18 mouse cellular contexts compared by ENCODE assay signal in the genomic region with DNA sequence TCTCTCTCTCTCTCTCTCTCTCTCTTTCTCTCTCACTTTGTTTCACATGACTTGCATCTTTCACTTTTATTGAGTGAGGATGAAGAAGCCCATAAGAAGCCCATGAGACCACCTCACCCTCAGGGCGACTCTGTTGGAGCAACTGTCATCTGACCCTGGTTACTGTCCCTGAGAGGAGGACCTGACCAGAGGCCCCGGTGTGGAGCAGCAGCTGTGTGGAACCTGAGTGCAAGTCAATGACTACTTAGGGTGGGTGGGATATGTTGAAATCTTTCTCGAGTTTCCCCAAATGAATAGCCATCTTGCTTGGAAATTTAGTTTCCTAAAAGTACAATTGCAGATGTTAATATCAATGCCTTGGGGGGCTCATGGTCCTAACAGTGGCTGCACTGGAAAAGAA. TPM values are rescaled to one million over a fixed set of nuclear protein-coding genes. Genes with fewer than 3 reads are reported as not detected.
DNase-seq lines count a peak whose midpoint lies in the region; ATAC-seq and TF ChIP-seq lines count a peak whose summit lies in the region.
"Had no signal": no experiment of that assay in that cellular context is flagged by ENCODE, and none has a peak within 500 bp of the region (broad histone marks: within the 10 kb centered on the region; RNA-seq: fewer than 3 reads in every experiment).

No protein-coding gene starts in this region.

- TF ChIP-seq CTCF in thymus, adult 2 months (IDR thresholded peaks at IDR 0.05; ENCODE audit: borderline replicate concordance, control insufficient read depth, extremely low read depth, insufficient read depth, low read length, poor library complexity): no peak

- no peak for DNase-seq in heart, postnatal 10 days
- DNase-seq in hindbrain, embryonic 14.5 days (ENCODE audit: low spot score): no peak
- DNase-seq in forebrain, embryonic 14.5 days (ENCODE audit: low spot score): no peak
- no peak for DNase-seq in thymus, adult 2 months
- DNase-seq: adrenal gland, postnatal 10 days; cerebellum, postnatal 10 days; gastrocnemius, postnatal 14 days; lung, adult 18-20 months; lung, postnatal 14 days; thymus, postnatal 25 days had no signal

- H3K27ac ChIP-seq in heart, embryonic 13.5 days (replicated peaks): peak overlapping the region; percentile 58; the same call in 1 of the 2 replicates
- peak overlapping the region; percentile 70 for H3K27ac ChIP-seq in hindbrain, embryonic 13.5 days
- no peak overlapping the region for H3K27ac ChIP-seq in hindbrain, embryonic 14.5 days
- H3K27ac ChIP-seq in forebrain, embryonic 14.5 days (ENCODE audit: low read depth, low read length): no peak overlapping the region
- peak overlapping the region; percentile 51; the same call in 1 of the 2 replicates for H3K27ac ChIP-seq in midbrain, embryonic 15.5 days
- no peak overlapping the region for H3K27ac ChIP-seq in thymus, adult 2 months (ENCODE audit: control insufficient read depth, insufficient read depth, low read length)
- H3K27ac ChIP-seq: embryonic facial prominence, embryonic 13.5 days; neural tube, embryonic 13.5 days had no signal

- peaks cover 25% of the 10 kb centered on the region for H3K4me1 ChIP-seq in heart, embryonic 13.5 days
- H3K4me1 ChIP-seq in hindbrain, embryonic 13.5 days (replicated peaks): peaks cover 43% of the 10 kb centered on the region
- H3K4me1 ChIP-seq in hindbrain, embryonic 14.5 days (replicated peaks; ENCODE audit: control insufficient read depth, insufficient read depth, low read length): peaks cover 30% of the 10 kb centered on the region
- H3K4me1 ChIP-seq in forebrain, embryonic 14.5 days (ENCODE audit: control insufficient read depth, insufficient read depth, low read length): peaks cover 27% of the 10 kb centered on the region
- peaks cover 39% of the 10 kb centered on the region for H3K4me1 ChIP-seq in midbrain, embryonic 15.5 days
- no peaks in the 10 kb centered on the region for H3K4me1 ChIP-seq in thymus, adult 2 months (replicated peaks; ENCODE audit: control insufficient read depth, insufficient read depth, low read length)

- H3K36me3 ChIP-seq in heart, embryonic 13.5 days: no peaks in the 10 kb centered on the region
- H3K36me3 ChIP-seq in hindbrain, embryonic 13.5 days: no peaks in the 10 kb centered on the region; the same call in 1 of the 2 replicates
- H3K36me3 ChIP-seq in hindbrain, embryonic 14.5 days (replicated peaks; ENCODE audit: control insufficient read depth, insufficient read depth): peaks cover 17% of the 10 kb centered on the region; the same call in 1 of the 2 replicates
- peaks cover 4% of the 10 kb centered on the region; the same call in 1 of the 2 replicates for H3K36me3 ChIP-seq in forebrain, embryonic 14.5 days (ENCODE audit: control insufficient read depth, insufficient read depth, low read length)
- H3K36me3 ChIP-seq in midbrain, embryonic 15.5 days (replicated peaks): no peaks in the 10 kb centered on the region
- H3K36me3 ChIP-seq in thymus, adult 2 months (ENCODE audit: control insufficient read depth, insufficient read depth, low read length): no peaks in the 10 kb centered on the region
- H3K36me3 ChIP-seq: embryonic facial prominence, embryonic 13.5 days had no signal

- no peaks in the 10 kb centered on the region for H3K27me3 ChIP-seq in heart, embryonic 13.5 days (replicated peaks)
- H3K27me3 ChIP-seq in hindbrain, embryonic 13.5 days: no peaks in the 10 kb centered on the region
- no peaks in the 10 kb centered on the region for H3K27me3 ChIP-seq in hindbrain, embryonic 14.5 days (ENCODE audit: control insufficient read depth, insufficient read depth, low read length)
- no peaks in the 10 kb centered on the region for H3K27me3 ChIP-seq in forebrain, embryonic 14.5 days (replicated peaks; ENCODE audit: control insufficient read depth, insufficient read depth, low read length)
- H3K27me3 ChIP-seq in midbrain, embryonic 15.5 days (replicated peaks): no peaks in the 10 kb centered on the region
- no peaks in the 10 kb centered on the region for H3K27me3 ChIP-seq in thymus, adult 2 months (ENCODE audit: control insufficient read depth, insufficient read depth, low read length)
- H3K27me3 ChIP-seq: embryonic facial prominence, embryonic 13.5 days; neural tube, embryonic 13.5 days had no signal

- no peak overlapping the region for H3K4me2 ChIP-seq in heart, embryonic 13.5 days
- no peak overlapping the region for H3K4me2 ChIP-seq in hindbrain, embryonic 13.5 days
- no peak overlapping the region for H3K4me2 ChIP-seq in hindbrain, embryonic 14.5 days (replicated peaks)
- no peak overlapping the region for H3K4me2 ChIP-seq in forebrain, embryonic 14.5 days (ENCODE audit: low read length)
- H3K4me2 ChIP-seq in midbrain, embryonic 15.5 days: no peak overlapping the region
- H3K4me2 ChIP-seq: embryonic facial prominence, embryonic 13.5 days; liver, embryonic 11.5 days; neural tube, embryonic 13.5 days had no signal

- no peaks in the 10 kb centered on the region for H3K9me3 ChIP-seq in heart, embryonic 13.5 days
- no peaks in the 10 kb centered on the region for H3K9me3 ChIP-seq in hindbrain, embryonic 13.5 days
- no peaks in the 10 kb centered on the region for H3K9me3 ChIP-seq in hindbrain, embryonic 14.5 days (ENCODE audit: control insufficient read depth, low read length)
- H3K9me3 ChIP-seq in forebrain, embryonic 14.5 days (replicated peaks; ENCODE audit: control insufficient read depth, low read length): no peaks in the 10 kb centered on the region
- H3K9me3 ChIP-seq in midbrain, embryonic 15.5 days: no peaks in the 10 kb centered on the region
- H3K9me3 ChIP-seq: embryonic facial prominence, embryonic 13.5 days; neural tube, embryonic 13.5 days had no signal

- ATAC-seq in heart, embryonic 13.5 days (ENCODE audit: extremely low read depth, insufficient number of reproducible peaks, low FRiP score, low TSS enrichment): no peak
- no peak for ATAC-seq in hindbrain, embryonic 13.5 days (ENCODE audit: low FRiP score)
- no peak for ATAC-seq in hindbrain, embryonic 14.5 days (ENCODE audit: low FRiP score)
- ATAC-seq in forebrain, embryonic 14.5 days: 0 out of 2 replicates have a peak, but pooled peaks have one; percentile 9
- ATAC-seq in midbrain, embryonic 15.5 days (replicated peaks): no peak
- ATAC-seq: intestine, embryonic 16.5 days; Patski had no signal

- H3K4me3 ChIP-seq in heart, embryonic 13.5 days: no peak overlapping the region
- H3K4me3 ChIP-seq in hindbrain, embryonic 13.5 days: no peak overlapping the region
- H3K4me3 ChIP-seq in hindbrain, embryonic 14.5 days (replicated peaks; ENCODE audit: low read length): no peak overlapping the region
- no peak overlapping the region for H3K4me3 ChIP-seq in forebrain, embryonic 14.5 days (ENCODE audit: low read depth, low read length)
- H3K4me3 ChIP-seq in midbrain, embryonic 15.5 days: no peak overlapping the region
- no peak overlapping the region for H3K4me3 ChIP-seq in thymus, adult 2 months (ENCODE audit: control insufficient read depth, insufficient read depth, low read length)
- H3K4me3 ChIP-seq: embryonic facial prominence, embryonic 13.5 days; neural tube, embryonic 13.5 days had no signal

- 43% methylated on average over 3 of the region's 3 CpGs for WGBS in heart, embryonic 13.5 days
- 26% methylated on average over 3 of the region's 3 CpGs for WGBS in hindbrain, embryonic 13.5 days
- WGBS in hindbrain, embryonic 14.5 days: 25% methylated on average over 3 of the region's 3 CpGs
- 5% methylated on average over 3 of the region's 3 CpGs for WGBS in forebrain, embryonic 14.5 days
- WGBS in midbrain, embryonic 15.5 days: 20% methylated on average over 3 of the region's 3 CpGs
- WGBS in thymus, adult 2 months: 87% methylated on average over 3 of the region's 3 CpGs

- intact Hi-C loops in heart, postnatal 10 days (cut with DNase I): no loop called here

- no peak overlapping the region for H3K9ac ChIP-seq in heart, embryonic 13.5 days
- H3K9ac ChIP-seq in hindbrain, embryonic 13.5 days: no peak overlapping the region
- H3K9ac ChIP-seq in hindbrain, embryonic 14.5 days: no peak overlapping the region
- H3K9ac ChIP-seq in forebrain, embryonic 14.5 days (ENCODE audit: low read length): no peak overlapping the region
- H3K9ac ChIP-seq in midbrain, embryonic 15.5 days: no peak overlapping the region
- H3K9ac ChIP-seq: embryonic facial prominence, embryonic 13.5 days; neural tube, embryonic 13.5 days had no signal

- no peak for TF ChIP-seq POLR2A in thymus, adult 2 months (IDR thresholded peaks at IDR 0.05; ENCODE audit: control insufficient read depth, extremely low read depth, insufficient read depth, low read length, poor library complexity)

RNA-seq across cellular contexts. Expression of gene Gng2, which starts 34.7 kb away (rescaled TPM):
- 39.9 and 41.0 TPM in 2 replicates for polyA plus RNA-seq in heart, embryonic 13.5 days (2015; fragmentation: Nextera tagmentation; extraction: Ambion mirVana)
- 10 to 100 TPM; 20.7 to 30.5 TPM for total RNA-seq in heart, postnatal 10 days (2021)
- polyA plus RNA-seq in hindbrain, embryonic 13.5 days (2015; fragmentation: Nextera tagmentation; extraction: Ambion mirVana): 374 and 390 TPM in 2 replicates
- polyA plus RNA-seq in hindbrain, embryonic 14.5 days (2014; fragmentation: Nextera tagmentation; extraction: Ambion mirVana): 362 and 393 TPM in 2 replicates
- 423 and 429 TPM in 2 replicates for polyA plus RNA-seq in forebrain, embryonic 14.5 days (2014; fragmentation: Nextera tagmentation; extraction: Ambion mirVana)
- 452 and 467 TPM in 2 replicates for polyA plus RNA-seq in midbrain, embryonic 15.5 days (2015; fragmentation: Nextera tagmentation; extraction: Ambion mirVana)
- polyA plus RNA-seq in thymus, adult 2 months (2012; rRNA removed): 12.3 and 14.0 TPM in 2 replicates

Comparison
In these comparisons a context has a peak if more than half of its experiments do, and no peak if none do; other contexts are left out.
1. H3K27ac ChIP-seq: peak in heart, embryonic 13.5 days (single experiment), hindbrain, embryonic 13.5 days (single experiment) and midbrain, embryonic 15.5 days (single experiment); none in hindbrain, embryonic 14.5 days (single experiment), forebrain, embryonic 14.5 days (single experiment) and thymus, adult 2 months (single experiment).